Mouse (Mus musculus): Measurements from ENCODE around the gene Rgs7bp. TPM values are rescaled to one million over a fixed set of nuclear protein-coding genes. Genes with fewer than 3 reads are reported as not detected.

Gene Rgs7bp
- 0.82 and 1.0 TPM in 2 replicates for polyA plus RNA-seq (2014; fragmentation: Nextera tagmentation; extraction: Ambion mirVana)

- H3K9ac ChIP-seq (ENCODE audit: low read length): peak within 1 kb of the TSS; percentile 71
- DNase-seq (ENCODE audit: low spot score, missing footprints) (peak; percentile 98), ATAC-seq (ENCODE audit: low FRiP score) (peak; percentile 91)
- H3K4me1 ChIP-seq (ENCODE audit: control insufficient read depth, insufficient read depth, low read length): peaks cover 3% of the 10 kb centered on the region; the same call in 1 of the 2 replicates
- H3K27me3 ChIP-seq (ENCODE audit: control insufficient read depth, insufficient read depth, low read length): peaks cover 5% of the 10 kb centered on the region; the same call in 1 of the 2 replicates
- H3K4me2 ChIP-seq: peak within 1 kb of the TSS; percentile 88
- no peaks in the 10 kb centered on the region for H3K9me3 ChIP-seq (ENCODE audit: control insufficient read depth, low read length)
- peak within 1 kb of the TSS; percentile 68 for H3K27ac ChIP-seq (ENCODE audit: low read depth, low read length)
- peak within 1 kb of the TSS; percentile 62 for H3K4me3 ChIP-seq (ENCODE audit: low read depth, low read length)
- WGBS: under 1% methylated on average over 75 of the region's 75 CpGs
- H3K36me3 ChIP-seq (ENCODE audit: control insufficient read depth, insufficient read depth, low read length): no peaks in the 10 kb centered on the region
These were observed at the start of gene Rgs7bp for GRCm38 (mm10) chr13:105054181-105054940. Gene Rgs7bp, minus strand, starts transcription at chr13:105054930.

DNA sequence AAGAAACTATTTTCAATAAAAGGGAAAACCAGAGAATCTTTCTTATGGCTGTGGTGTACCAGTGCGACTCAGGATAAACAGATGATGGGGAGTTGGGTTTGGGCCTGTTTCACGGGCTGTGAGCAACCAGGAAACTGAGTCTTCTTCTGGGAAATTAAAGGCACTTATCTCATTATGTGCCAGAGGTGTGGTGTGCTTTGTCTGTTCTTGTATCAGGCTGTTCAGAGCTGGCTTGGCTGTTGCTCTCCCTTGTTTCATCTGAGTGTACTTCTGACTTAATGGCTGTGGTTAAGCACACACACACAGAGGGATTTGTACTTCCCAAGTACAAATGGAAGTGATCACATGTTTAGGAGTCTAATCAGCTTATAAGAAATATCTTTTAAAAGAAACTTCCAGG, 49.7 kb upstream of the Rgs7bp start:
- no peak overlapping the region for H3K4me3 ChIP-seq (ENCODE audit: low read depth, low read length)
- no peaks in the 10 kb centered on the region for H3K4me1 ChIP-seq (ENCODE audit: control insufficient read depth, insufficient read depth, low read length)
- no peaks in the 10 kb centered on the region for H3K9me3 ChIP-seq (ENCODE audit: control insufficient read depth, low read length)
- no peaks in the 10 kb centered on the region for H3K36me3 ChIP-seq (ENCODE audit: control insufficient read depth, insufficient read depth, low read length)
- no peaks in the 10 kb centered on the region for H3K27me3 ChIP-seq (ENCODE audit: control insufficient read depth, insufficient read depth, low read length)
- no peak overlapping the region for H3K4me2 ChIP-seq
- no peak for ATAC-seq (ENCODE audit: low FRiP score)
- no peak overlapping the region for H3K27ac ChIP-seq (ENCODE audit: low read depth, low read length)
- DNase-seq (ENCODE audit: low spot score, missing footprints): no peak
- WGBS: 82% methylated on average over 2 of the region's 2 CpGs
- H3K9ac ChIP-seq (ENCODE audit: low read length): no peak overlapping the region

- whole genome bisulfite sequencing: 80% methylated on average over 4 of the region's 4 CpGs
- Histone ChIP-seq H3K27me3 (ENCODE audit: control insufficient read depth, insufficient read depth, low read length) (no peaks in the 10 kb centered on the region), H3K27ac (ENCODE audit: low read depth, low read length) (no peak overlapping the region), H3K4me3 (ENCODE audit: low read depth, low read length) (no peak overlapping the region), H3K9ac (ENCODE audit: low read length) (no peak overlapping the region), H3K4me2 (no peak overlapping the region), H3K36me3 (ENCODE audit: control insufficient read depth, insufficient read depth, low read length) (no peaks in the 10 kb centered on the region), H3K9me3 (ENCODE audit: control insufficient read depth, low read length) (no peaks in the 10 kb centered on the region), H3K4me1 (ENCODE audit: control insufficient read depth, insufficient read depth, low read length) (no peaks in the 10 kb centered on the region)
- no peak for DNase-seq (ENCODE audit: low spot score, missing footprints)
- no peak for ATAC-seq (ENCODE audit: low FRiP score)
These were observed 46.0 kb upstream of the Rgs7bp start for GRCm38 (mm10) chr13:105100705-105101104.

DNA sequence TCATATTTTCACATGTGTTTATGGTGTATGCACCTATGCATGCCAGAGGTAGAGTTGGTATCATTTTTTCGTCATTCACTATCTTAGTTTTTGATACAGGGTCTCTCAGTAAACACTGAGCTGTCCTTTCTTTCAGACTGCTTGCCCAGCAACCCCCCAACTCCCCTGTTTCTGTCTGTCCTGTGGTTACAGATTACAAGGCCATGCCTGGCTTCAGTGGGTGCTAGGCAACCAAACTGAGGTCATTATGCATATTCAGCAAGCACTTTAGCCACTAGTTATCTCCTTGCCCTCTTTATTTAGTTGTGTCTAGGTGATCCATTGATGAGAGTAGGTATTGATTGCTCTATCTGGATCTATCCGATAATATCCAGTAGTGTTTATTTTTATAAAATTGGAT, 41.6 kb upstream of the Rgs7bp start:
- WGBS: 75% methylated on average over 2 of the region's 2 CpGs
- H3K9ac ChIP-seq (ENCODE audit: low read length): no peak overlapping the region
- ATAC-seq (ENCODE audit: low FRiP score) (peak; percentile 63), DNase-seq (ENCODE audit: low spot score, missing footprints) (no peak)
- no peak overlapping the region for H3K4me3 ChIP-seq (ENCODE audit: low read depth, low read length)
- no peaks in the 10 kb centered on the region for H3K36me3 ChIP-seq (ENCODE audit: control insufficient read depth, insufficient read depth, low read length)
- no peak overlapping the region for H3K4me2 ChIP-seq
- H3K9me3 ChIP-seq (ENCODE audit: control insufficient read depth, low read length): no peaks in the 10 kb centered on the region
- H3K27ac ChIP-seq (ENCODE audit: low read depth, low read length): no peak overlapping the region
- H3K27me3 ChIP-seq (ENCODE audit: control insufficient read depth, insufficient read depth, low read length): no peaks in the 10 kb centered on the region
- H3K4me1 ChIP-seq (ENCODE audit: control insufficient read depth, insufficient read depth, low read length): no peaks in the 10 kb centered on the region

DNA sequence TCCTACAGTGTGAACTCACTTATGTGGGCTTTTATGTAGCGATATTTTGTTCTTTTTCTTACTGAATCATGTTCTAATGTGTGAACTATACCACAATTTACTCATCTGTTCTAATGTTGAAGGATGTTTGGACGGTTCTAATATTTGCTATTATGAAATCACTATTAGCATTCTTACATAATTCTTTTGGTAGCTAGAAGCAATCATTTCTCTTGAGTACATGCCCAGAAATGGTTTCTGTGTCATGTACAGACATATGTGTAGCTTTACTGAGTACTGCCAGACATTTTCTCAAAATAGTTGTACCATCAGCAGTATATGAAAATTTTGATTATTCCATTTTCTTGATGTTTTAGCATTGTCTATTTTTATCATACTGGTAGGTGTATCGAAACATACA, 34.5 kb upstream of the Rgs7bp start:
- Histone ChIP-seq H3K36me3 (ENCODE audit: control insufficient read depth, insufficient read depth, low read length) (no peaks in the 10 kb centered on the region), H3K27me3 (ENCODE audit: control insufficient read depth, insufficient read depth, low read length) (no peaks in the 10 kb centered on the region), H3K9me3 (ENCODE audit: control insufficient read depth, low read length) (no peaks in the 10 kb centered on the region), H3K4me3 (ENCODE audit: low read depth, low read length) (no peak overlapping the region), H3K4me2 (no peak overlapping the region), H3K27ac (ENCODE audit: low read depth, low read length) (no peak overlapping the region), H3K4me1 (ENCODE audit: control insufficient read depth, insufficient read depth, low read length) (no peaks in the 10 kb centered on the region), H3K9ac (ENCODE audit: low read length) (no peak overlapping the region)
- 87% methylated on average over 3 of the region's 3 CpGs for WGBS
- DNase-seq (ENCODE audit: low spot score, missing footprints) (no peak), ATAC-seq (ENCODE audit: low FRiP score) (no peak)

DNA sequence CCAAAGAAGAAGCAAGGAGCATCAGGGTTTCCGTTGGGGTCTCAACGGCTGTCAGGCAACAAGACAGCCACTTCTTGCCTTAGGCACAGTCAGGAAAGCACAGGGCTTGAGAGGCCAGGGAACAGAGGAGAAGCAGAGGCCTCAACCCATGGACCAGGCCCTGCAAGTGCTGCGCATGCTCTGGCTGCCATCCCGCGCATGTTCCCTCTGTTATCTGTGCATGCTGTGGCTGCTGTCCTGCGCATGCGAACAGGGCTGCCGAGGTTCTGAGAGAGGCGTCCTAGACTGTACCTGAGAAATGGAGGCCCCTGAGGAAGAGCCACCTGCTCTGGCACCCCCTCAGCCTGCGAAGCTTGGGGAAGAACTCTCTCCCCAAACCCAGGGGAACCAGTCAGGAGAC, 27.1 kb upstream of the Rgs7bp start, which contains the start of gene 4933425L06Rik:
TSS of gene 4933425L06Rik (plus strand) at position 261 of the 400 bp plus-strand sequence.
- no peak within 1 kb of the TSS for H3K9ac ChIP-seq (ENCODE audit: low read length)

GRCm38 (mm10) chr13:105066890-105067845, 12.4 kb upstream of the Rgs7bp start:
- H3K4me3 ChIP-seq (ENCODE audit: low read depth, low read length): no peak overlapping the region
- H3K4me2 ChIP-seq: no peak overlapping the region
- H3K9ac ChIP-seq (ENCODE audit: low read length): no peak overlapping the region
- H3K27ac ChIP-seq (ENCODE audit: low read depth, low read length): no peak overlapping the region
- no peak for ATAC-seq (ENCODE audit: low FRiP score)
- H3K9me3 ChIP-seq (ENCODE audit: control insufficient read depth, low read length): no peaks in the 10 kb centered on the region
- H3K27me3 ChIP-seq (ENCODE audit: control insufficient read depth, insufficient read depth, low read length): no peaks in the 10 kb centered on the region
- 75% methylated on average over 7 of the region's 7 CpGs for WGBS
- no peaks in the 10 kb centered on the region for H3K36me3 ChIP-seq (ENCODE audit: control insufficient read depth, insufficient read depth, low read length)
- H3K4me1 ChIP-seq (ENCODE audit: control insufficient read depth, insufficient read depth, low read length): no peaks in the 10 kb centered on the region
- no peak for DNase-seq (ENCODE audit: low spot score, missing footprints)

More for the DNA sequence above, 27.1 kb upstream of the Rgs7bp start, which contains the start of gene 4933425L06Rik:
- Histone ChIP-seq H3K36me3 (ENCODE audit: control insufficient read depth, insufficient read depth, low read length) (no peaks in the 10 kb centered on the region), H3K4me1 (ENCODE audit: control insufficient read depth, insufficient read depth, low read length) (no peaks in the 10 kb centered on the region), H3K9me3 (ENCODE audit: control insufficient read depth, low read length) (no peaks in the 10 kb centered on the region), H3K4me2 (no peak within 1 kb of the TSS), H3K4me3 (ENCODE audit: low read depth, low read length) (no peak within 1 kb of the TSS), H3K27me3 (ENCODE audit: control insufficient read depth, insufficient read depth, low read length) (no peaks in the 10 kb centered on the region), H3K27ac (ENCODE audit: low read depth, low read length) (no peak within 1 kb of the TSS)
- DNase-seq (ENCODE audit: low spot score, missing footprints) (no peak), ATAC-seq (ENCODE audit: low FRiP score) (no peak)
- WGBS: 88% methylated on average over 10 of the region's 10 CpGs

- DNase-seq (ENCODE audit: low spot score, missing footprints): no peak
- Histone ChIP-seq H3K36me3 (ENCODE audit: control insufficient read depth, insufficient read depth, low read length) (no peaks in the 10 kb centered on the region), H3K27me3 (ENCODE audit: control insufficient read depth, insufficient read depth, low read length) (no peaks in the 10 kb centered on the region), H3K4me3 (ENCODE audit: low read depth, low read length) (no peak overlapping the region), H3K9me3 (ENCODE audit: control insufficient read depth, low read length) (no peaks in the 10 kb centered on the region), H3K9ac (ENCODE audit: low read length) (no peak overlapping the region), H3K27ac (ENCODE audit: low read depth, low read length) (no peak overlapping the region), H3K4me1 (ENCODE audit: control insufficient read depth, insufficient read depth, low read length) (no peaks in the 10 kb centered on the region), H3K4me2 (no peak overlapping the region)
- no peak for ATAC-seq (ENCODE audit: low FRiP score)
These were observed 11.4 kb upstream of the Rgs7bp start for GRCm38 (mm10) chr13:105066119-105066518.

Data from midbrain, embryonic 11.5 days (tissue).